Mouse (Mus musculus): ENCODE measurements around the gene Tmem128. TPM values are rescaled to one million over a fixed set of nuclear protein-coding genes. Genes with fewer than 3 reads are reported as not detected.

Tmem128 gene
- 34.5 and 44.5 TPM in 2 replicates for polyA plus RNA-seq (2011; ENCODE audit: insufficient read length, low read depth, missing spikeins)

- peak within 1 kb of the TSS; percentile 97 for H3K4me3 ChIP-seq (ENCODE audit: insufficient read depth, low read length)
- peaks cover 3% of the 10 kb centered on the region; the same call in 1 of the 2 replicates for H3K4me1 ChIP-seq (ENCODE audit: control insufficient read depth, insufficient read depth, low read length)
- TF ChIP-seq CTCF (IDR thresholded peaks at IDR 0.05; ENCODE audit: borderline replicate concordance, insufficient read depth, low read length) (no peak), POLR2A (IDR thresholded peaks at IDR 0.05; ENCODE audit: low read depth, low read length) (peak; percentile 88)
- peak within 1 kb of the TSS; percentile 93 for H3K27ac ChIP-seq (ENCODE audit: insufficient read depth, low read length)
These were observed at the start of gene Tmem128 for GRCm38 (mm10) chr5:38260107-38260682. Gene Tmem128 (plus strand): TSS chr5:38260185.

GRCm38 (mm10) chr5:38211691-38212090 is 48.3 kb upstream of the Tmem128 start:
- Histone ChIP-seq H3K4me3 (ENCODE audit: insufficient read depth, low read length) (no peak overlapping the region), H3K27ac (ENCODE audit: insufficient read depth, low read length) (no peak overlapping the region), H3K4me1 (ENCODE audit: control insufficient read depth, insufficient read depth, low read length) (no peaks in the 10 kb centered on the region)
- TF ChIP-seq POLR2A (IDR thresholded peaks at IDR 0.05; ENCODE audit: low read depth, low read length) (no peak), CTCF (IDR thresholded peaks at IDR 0.05; ENCODE audit: borderline replicate concordance, insufficient read depth, low read length) (no peak)

- no peaks in the 10 kb centered on the region for H3K4me1 ChIP-seq (ENCODE audit: control insufficient read depth, insufficient read depth, low read length)
- TF ChIP-seq POLR2A (IDR thresholded peaks at IDR 0.05; ENCODE audit: low read depth, low read length) = no peak
- no peak for TF ChIP-seq CTCF (IDR thresholded peaks at IDR 0.05; ENCODE audit: borderline replicate concordance, insufficient read depth, low read length)
- no peak overlapping the region for H3K4me3 ChIP-seq (ENCODE audit: insufficient read depth, low read length)
- no peak overlapping the region for H3K27ac ChIP-seq (ENCODE audit: insufficient read depth, low read length)
These were observed 47.0 kb upstream of the Tmem128 start for GRCm38 (mm10) chr5:38213009-38213408.

GRCm38 (mm10) chr5:38219771-38220307 is 40.1 kb upstream of the Tmem128 start:
- Histone ChIP-seq H3K4me3 (ENCODE audit: insufficient read depth, low read length) (peak overlapping the region; percentile 82), H3K27ac (ENCODE audit: insufficient read depth, low read length) (no peak overlapping the region), H3K4me1 (ENCODE audit: control insufficient read depth, insufficient read depth, low read length) (0 out of 2 replicates have a peak, but pooled peaks cover 3% of the 10 kb centered on the region)
- TF ChIP-seq CTCF (IDR thresholded peaks at IDR 0.05; ENCODE audit: borderline replicate concordance, insufficient read depth, low read length) = no peak
- no peak for TF ChIP-seq POLR2A (IDR thresholded peaks at IDR 0.05; ENCODE audit: low read depth, low read length)

- TF ChIP-seq CTCF (IDR thresholded peaks at IDR 0.05; ENCODE audit: borderline replicate concordance, insufficient read depth, low read length) (no peak), POLR2A (IDR thresholded peaks at IDR 0.05; ENCODE audit: low read depth, low read length) (peak; percentile 88)
- Histone ChIP-seq H3K4me3 (ENCODE audit: insufficient read depth, low read length) (peak within 1 kb of the TSS; percentile 82), H3K4me1 (ENCODE audit: control insufficient read depth, insufficient read depth, low read length) (0 out of 2 replicates have a peak, but pooled peaks cover 3% of the 10 kb centered on the region), H3K27ac (ENCODE audit: insufficient read depth, low read length) (no peak within 1 kb of the TSS)
These were observed 39.6 kb upstream of the Tmem128 start, which contains the start of the genes Zbtb49 and Lyar for GRCm38 (mm10) chr5:38220328-38220912. Gene Zbtb49 (minus strand): TSS chr5:38220457. Gene Lyar (plus strand): TSS chr5:38220470.

- no peak overlapping the region for H3K4me3 ChIP-seq (ENCODE audit: insufficient read depth, low read length)
- TF ChIP-seq POLR2A (IDR thresholded peaks at IDR 0.05; ENCODE audit: low read depth, low read length) = no peak
- peak; percentile 70; the same call in 1 of the 2 replicates for TF ChIP-seq CTCF (IDR thresholded peaks at IDR 0.05; ENCODE audit: borderline replicate concordance, insufficient read depth, low read length)
- no peak overlapping the region for H3K27ac ChIP-seq (ENCODE audit: insufficient read depth, low read length)
- H3K4me1 ChIP-seq (ENCODE audit: control insufficient read depth, insufficient read depth, low read length) = no peaks in the 10 kb centered on the region
These were observed 24.6 kb upstream of the Tmem128 start for GRCm38 (mm10) chr5:38235422-38235821.

- TF ChIP-seq CTCF (IDR thresholded peaks at IDR 0.05; ENCODE audit: borderline replicate concordance, insufficient read depth, low read length) (no peak), POLR2A (IDR thresholded peaks at IDR 0.05; ENCODE audit: low read depth, low read length) (no peak)
- Histone ChIP-seq H3K4me1 (ENCODE audit: control insufficient read depth, insufficient read depth, low read length) (no peaks in the 10 kb centered on the region), H3K27ac (ENCODE audit: insufficient read depth, low read length) (no peak overlapping the region), H3K4me3 (ENCODE audit: insufficient read depth, low read length) (no peak overlapping the region)
These were observed 23.4 kb upstream of the Tmem128 start for GRCm38 (mm10) chr5:38236627-38237026.

DNA sequence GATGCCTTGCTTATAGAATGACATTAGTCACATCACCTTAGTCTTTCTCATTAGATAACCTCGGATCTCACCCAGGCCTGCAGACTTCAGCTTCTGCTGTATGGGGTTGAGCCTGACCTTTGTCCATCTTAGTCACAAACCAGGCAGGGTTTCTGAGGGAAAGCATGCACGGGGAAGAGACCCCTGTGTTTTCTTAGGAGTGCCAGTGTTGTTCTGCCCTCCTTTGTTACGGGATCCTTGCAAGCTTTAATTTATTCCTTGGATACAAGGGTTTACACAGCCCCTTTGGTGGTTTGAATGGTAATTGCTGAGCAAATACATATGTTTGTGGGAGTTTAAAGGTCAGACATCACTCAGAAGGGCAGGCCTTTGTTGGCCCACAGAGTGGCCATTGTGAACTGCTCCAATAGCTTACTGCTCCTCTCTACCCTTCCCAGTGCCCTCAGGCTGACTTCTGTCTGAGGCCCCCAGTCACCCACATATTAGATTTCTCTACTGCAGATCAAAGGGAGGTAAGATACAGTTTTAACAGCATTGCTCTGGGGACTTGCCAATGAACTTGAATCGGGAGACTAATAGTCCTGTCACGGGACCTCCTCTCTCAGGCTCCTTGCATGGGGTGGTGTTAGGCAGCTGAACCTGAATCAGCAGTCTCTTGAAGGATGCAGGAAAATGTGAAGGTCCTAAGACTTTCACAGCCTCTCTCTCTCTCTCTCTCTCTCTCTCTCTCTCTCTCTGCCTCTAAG is 19.1 kb upstream of the Tmem128 start:
- TF ChIP-seq POLR2A (IDR thresholded peaks at IDR 0.05; ENCODE audit: low read depth, low read length) (no peak), CTCF (IDR thresholded peaks at IDR 0.05; ENCODE audit: borderline replicate concordance, insufficient read depth, low read length) (no peak)
- Histone ChIP-seq H3K4me3 (ENCODE audit: insufficient read depth, low read length) (no peak overlapping the region), H3K27ac (ENCODE audit: insufficient read depth, low read length) (no peak overlapping the region), H3K4me1 (ENCODE audit: control insufficient read depth, insufficient read depth, low read length) (no peaks in the 10 kb centered on the region)

DNA sequence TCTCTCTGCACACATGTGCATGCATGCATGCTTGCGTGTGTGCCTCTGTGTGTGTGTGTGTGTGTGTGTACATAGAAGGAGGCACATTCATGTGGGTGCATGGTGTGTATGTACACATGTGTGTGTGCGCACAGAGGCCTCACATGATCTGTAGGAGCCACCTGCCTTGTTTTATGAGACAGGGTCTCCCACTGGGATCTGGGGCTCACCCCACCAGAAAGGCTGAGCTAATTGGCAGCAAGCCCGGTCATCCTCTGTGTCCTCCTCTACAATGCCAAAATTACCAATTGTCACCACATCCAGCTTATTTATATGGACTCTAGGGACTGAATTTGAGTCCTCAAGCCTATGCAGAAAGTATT is 18.5 kb upstream of the Tmem128 start:
- Histone ChIP-seq H3K4me1 (ENCODE audit: control insufficient read depth, insufficient read depth, low read length) (no peaks in the 10 kb centered on the region), H3K4me3 (ENCODE audit: insufficient read depth, low read length) (no peak overlapping the region), H3K27ac (ENCODE audit: insufficient read depth, low read length) (no peak overlapping the region)
- TF ChIP-seq CTCF (IDR thresholded peaks at IDR 0.05; ENCODE audit: borderline replicate concordance, insufficient read depth, low read length) (no peak), POLR2A (IDR thresholded peaks at IDR 0.05; ENCODE audit: low read depth, low read length) (no peak)
